Mouse (Mus musculus): Measurements from ENCODE around the gene Larp4b. TPM values are rescaled to one million over a fixed set of nuclear protein-coding genes. Genes with fewer than 3 reads are reported as not detected.
"Not testable (repeated sequence)": the region's sequence is repeated elsewhere in the genome, so short reads cannot be mapped to it uniquely, and the experiment has no call there.

Gene Larp4b
- total RNA-seq (2021), result 10 to 100 TPM; 76.3 to 81.3 TPM

DNA sequence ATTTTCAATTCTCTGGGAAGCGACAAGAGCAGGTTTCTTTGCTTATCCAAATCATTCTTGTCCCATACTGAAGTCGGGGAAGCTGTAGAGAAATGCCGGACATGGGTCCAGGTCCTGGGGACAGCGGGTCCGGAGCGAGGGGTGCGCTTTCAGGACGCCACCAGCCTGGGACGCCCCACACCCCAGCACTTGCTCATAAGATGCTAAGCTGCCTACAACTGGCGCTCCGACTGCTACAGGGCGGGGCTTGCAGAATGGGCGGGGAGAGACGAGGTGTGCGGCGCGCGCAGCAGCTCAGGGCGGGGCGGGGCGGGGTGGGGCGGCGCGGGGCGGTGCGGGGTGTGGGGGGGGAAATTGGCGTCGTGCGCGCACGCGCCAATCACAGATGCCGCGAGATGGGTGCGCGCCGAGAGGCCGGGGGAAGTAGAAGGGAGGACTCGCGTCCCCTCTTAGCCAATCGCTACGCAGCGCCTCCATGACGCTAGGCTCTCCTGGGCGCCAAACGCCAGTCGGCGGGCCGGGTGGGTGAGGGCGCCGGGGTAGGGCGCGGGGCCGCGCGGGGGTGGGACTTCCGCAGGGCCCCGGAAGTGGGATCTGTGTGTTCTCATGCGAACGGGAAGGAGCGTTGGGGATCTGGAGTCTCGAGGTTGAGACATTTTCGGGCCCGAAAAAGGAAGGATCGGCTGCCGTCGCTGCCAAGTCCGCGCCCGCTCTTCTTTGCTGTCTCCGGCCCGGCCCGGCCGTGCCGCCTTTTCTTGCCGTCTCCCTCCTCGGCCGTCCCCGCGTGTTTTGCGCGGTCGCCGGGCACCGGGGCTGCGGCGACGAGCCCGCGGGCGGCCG, at the start of gene Larp4b:
Gene Larp4b (plus strand): TSS at position 566 of the 840 bp plus-strand sequence.
- intact Hi-C loops (cut with DNase I), result loop anchor here (2.0 to 10.0 kb wide), 3 partner anchors 97 to 209 kb away; partner anchors contain the start of genes Dip2c, Gtpbp4 and Idi1

DNA sequence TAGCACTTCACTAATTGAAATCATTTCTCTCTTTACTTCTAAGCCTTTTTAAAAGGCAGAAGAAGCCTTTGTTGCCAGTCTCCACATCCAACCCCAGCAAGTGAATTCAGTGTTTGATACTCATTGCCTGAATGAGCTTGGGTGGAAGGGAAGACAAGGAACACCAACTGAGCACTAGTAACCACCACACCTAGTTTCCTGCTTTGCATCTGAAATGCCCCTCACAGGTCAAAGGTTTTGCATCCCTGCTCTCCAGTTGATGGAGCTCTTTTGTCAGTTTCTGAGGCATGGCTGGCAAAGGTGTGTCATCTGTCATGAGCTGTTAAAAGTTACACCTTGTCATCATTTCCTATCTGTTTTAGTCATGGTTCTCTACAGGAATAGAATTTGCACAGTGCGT, 49.0 kb upstream of the Larp4b start:
- DNase-seq (ENCODE audit: low spot score), result no peak
- intact Hi-C loops (cut with DNase I), result no loop called here

More for the DNA sequence above, at the start of gene Larp4b:
- DNase-seq (ENCODE audit: low spot score), result peak; percentile 96

DNA sequence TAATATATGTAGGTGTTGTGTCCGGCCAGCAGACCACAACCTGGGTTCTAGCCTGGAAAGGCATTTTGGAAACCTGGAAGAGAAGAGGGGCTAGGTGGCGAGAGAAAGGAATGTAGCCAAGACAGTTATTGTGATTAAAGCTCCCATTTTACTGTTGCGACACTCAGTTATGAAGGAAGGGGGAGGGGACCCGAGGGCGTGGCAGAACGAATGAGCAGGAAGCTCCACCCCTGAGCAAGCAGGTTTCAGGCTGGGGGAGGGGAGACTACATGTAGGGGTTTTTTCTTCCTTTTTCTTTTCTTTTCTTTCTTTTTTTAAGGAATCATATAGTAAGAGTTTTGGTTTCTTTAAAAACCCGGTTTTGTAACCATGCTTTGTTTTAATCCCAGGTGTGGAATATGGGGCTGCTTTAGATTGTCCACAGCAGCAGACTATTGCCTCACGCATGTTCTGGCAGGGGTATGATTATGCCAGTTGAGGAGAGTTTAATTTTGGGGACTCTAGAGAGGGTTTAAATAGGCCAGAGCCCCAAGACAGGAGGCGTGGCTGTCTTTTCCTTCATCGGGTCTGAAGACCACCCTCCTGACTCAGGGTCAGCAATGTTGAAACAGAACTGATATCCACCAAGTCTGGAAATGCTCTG, 41.5 kb upstream of the Larp4b start:
- intact Hi-C loops (cut with DNase I); DNase-seq (ENCODE audit: low spot score): not testable (repeated sequence)

- intact Hi-C loops (cut with DNase I), result no loop called here
- DNase-seq (ENCODE audit: low spot score), result no peak
Measured at GRCm38 (mm10) chr13:9057277-9057676, 36.4 kb upstream of the Larp4b start.

DNA sequence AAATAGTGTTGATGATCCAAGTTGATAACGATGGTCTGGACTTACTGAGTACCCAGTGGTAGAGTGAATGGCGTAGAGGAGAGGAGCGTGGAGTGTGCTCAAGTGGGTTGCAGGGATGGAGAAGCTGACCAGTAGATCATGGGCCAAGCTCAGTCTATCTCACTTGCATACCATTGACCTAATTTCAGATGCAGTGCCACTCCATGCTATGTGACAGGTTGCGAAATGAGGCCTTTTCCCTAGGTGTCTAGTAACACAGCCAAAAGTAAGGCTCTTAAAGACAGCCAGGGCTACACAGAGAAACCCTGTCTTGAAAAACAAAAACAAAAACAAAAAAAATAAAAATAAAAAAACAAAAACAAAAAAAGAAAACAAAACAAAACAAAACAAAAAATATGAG, 35.0 kb upstream of the Larp4b start:
- no peak for DNase-seq (ENCODE audit: low spot score)
- intact Hi-C loops (cut with DNase I), result no loop called here

GRCm38 (mm10) chr13:9061394-9061793, 32.3 kb upstream of the Larp4b start:
- no peak for DNase-seq (ENCODE audit: low spot score)
- intact Hi-C loops (cut with DNase I), result no loop called here

DNA sequence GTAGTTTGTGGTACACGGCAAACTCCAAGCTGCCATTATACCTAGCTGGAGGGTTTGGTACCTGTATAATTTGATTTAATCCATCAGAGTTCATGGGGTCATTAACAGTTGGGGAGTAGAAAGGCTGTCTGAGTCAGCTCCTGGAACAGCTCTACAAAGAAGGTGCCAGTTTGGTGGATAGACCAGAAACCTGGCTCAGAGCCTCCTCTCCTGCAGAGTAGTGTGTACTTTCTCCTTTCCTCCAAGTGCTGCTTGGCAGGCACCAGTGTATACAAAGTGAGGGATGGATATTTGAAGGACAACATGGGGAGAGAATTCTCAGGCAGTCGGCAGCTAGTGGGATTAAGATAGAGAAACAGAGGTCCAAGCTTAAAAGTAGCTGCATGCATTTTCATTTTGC, 29.5 kb upstream of the Larp4b start:
- intact Hi-C loops (cut with DNase I), result no loop called here
- no peak for DNase-seq (ENCODE audit: low spot score)

DNA sequence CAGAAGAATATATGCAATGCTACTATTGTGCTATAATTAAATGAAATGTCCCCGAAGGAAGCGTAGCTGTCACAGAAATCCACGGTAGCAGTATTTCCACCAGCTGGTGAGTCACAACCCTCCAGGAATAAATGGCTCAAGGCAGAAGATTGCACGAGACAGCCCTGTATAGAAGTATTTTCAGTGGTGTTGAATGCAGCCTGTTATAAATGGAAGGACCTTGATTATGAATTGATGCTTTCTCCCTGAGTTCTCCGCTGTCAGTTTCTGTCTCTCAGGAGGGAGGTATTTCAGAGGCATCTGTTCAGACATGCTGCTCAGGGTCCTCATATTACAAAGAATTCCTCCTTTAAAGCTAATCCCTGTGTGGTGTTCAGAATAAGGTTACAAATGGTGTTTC, 27.6 kb upstream of the Larp4b start:
- no peak for DNase-seq (ENCODE audit: low spot score)
- intact Hi-C loops (cut with DNase I), result no loop called here

- DNase-seq (ENCODE audit: low spot score), result no peak
- intact Hi-C loops (cut with DNase I), result no loop called here
Measured at GRCm38 (mm10) chr13:9071008-9071407, 22.7 kb upstream of the Larp4b start.

DNA sequence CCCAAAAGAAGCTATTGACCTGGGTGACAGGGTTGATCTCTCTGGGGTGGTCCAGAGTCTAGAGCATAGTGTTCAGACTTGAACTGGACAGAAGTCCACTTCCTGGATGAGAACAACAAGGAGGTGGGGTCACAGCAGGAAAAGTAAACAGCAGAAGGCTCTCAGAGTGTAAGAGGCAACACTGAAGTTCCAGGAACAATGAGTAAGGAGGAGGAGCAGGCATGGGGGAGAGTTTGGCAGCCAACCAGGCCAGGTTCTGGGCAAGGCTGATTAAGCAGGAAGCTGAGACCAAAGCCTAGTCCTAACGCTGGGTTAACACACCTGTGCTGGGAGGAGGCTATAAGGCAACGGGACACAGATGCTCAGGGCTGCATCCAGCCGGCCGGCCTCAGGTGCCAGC, 19.9 kb upstream of the Larp4b start:
- no peak for DNase-seq (ENCODE audit: low spot score)
- intact Hi-C loops (cut with DNase I), result no loop called here

- DNase-seq (ENCODE audit: low spot score), result no peak
- intact Hi-C loops (cut with DNase I), result no loop called here
Measured at GRCm38 (mm10) chr13:9075825-9076592, 17.7 kb upstream of the Larp4b start.

DNA sequence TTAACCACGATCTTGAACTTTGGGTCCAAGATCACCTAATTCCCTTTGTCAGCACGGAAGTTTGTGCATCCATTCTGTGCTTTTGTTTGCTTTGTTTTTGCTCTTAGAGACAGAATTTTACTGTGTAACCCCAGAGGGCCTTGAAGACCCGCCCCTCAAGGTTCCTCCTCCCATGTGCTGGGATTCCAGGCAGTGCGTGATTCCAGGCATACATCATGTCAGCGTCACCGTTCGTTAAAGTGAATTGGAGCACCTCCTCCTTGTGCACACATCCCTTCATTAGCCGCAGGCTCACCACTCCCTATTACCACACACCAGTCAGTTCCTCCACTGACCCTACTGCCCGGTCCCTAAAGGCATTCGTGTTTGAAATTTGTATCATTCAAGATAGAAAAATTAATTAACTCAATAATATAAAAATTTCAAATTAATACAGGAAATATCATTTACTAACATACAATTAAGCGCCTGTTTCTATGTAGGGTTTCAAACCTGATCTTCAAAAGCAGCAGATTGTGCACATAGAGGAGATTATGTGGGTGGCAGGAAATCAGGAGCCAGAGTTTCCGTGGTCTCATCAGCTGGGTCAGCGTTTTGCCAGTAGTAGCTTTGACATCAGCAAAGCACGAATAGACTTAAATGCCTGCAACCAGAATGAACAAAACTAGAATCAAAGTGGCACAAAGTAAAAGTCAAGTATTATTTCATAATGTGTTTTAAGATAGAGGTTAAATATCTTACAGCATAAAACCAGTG, 11.4 kb upstream of the Larp4b start:
- no peak for DNase-seq (ENCODE audit: low spot score)
- intact Hi-C loops (cut with DNase I), result no loop called here

DNA sequence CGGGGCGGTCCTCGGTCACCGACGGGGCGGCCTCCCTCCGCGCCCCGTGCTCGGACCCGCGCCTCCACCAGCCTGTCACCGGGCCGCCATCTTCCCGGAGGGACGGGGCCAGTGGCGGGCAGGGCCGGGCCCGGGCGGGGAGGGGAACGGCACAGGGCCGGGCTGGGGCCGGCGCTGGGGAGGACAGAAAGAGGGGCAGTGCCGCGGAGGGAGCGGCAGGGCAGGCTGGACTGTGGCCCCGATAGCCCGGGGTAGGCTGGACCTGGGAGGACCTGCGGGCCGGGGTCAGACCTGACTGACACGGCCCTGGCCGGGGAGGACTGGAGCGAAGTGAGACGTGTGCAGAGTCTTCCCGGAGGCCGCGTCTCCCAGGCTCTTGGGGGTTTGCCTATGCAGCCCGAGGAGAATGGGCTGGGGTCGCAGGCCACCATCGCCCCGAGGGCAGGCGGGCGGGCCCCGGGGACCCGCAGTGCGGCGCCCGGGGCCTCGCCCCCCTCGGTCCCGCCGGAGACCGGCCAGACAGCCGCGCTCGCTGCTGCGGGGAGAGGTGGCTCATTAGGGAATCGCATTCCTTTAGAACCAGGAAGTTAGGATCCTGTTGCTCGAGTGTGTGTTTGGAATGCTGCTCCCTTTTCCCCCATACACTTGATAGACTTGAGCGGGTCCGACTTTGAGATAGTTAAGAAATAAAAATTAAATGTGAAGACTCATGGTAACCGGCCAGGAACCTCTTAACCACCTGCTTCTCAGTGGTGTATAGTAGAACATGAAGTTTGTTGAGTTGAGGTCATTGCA, 702 bp downstream of the Larp4b start:
- intact Hi-C loops (cut with DNase I), result loop anchor here (2.0 to 10.0 kb wide), 3 partner anchors 98 to 210 kb away; partner anchors contain the start of genes Dip2c, Gtpbp4 and Idi1
- DNase-seq (ENCODE audit: low spot score), result peak; percentile 10

GRCm38 (mm10) chr13:9099289-9099688, 5.6 kb downstream of the Larp4b start:
- intact Hi-C loops (cut with DNase I), result loop anchor here (10.0 kb wide), 2 partner anchors 176 to 214 kb away; partner anchors contain the start of genes Dip2c and Idi1
- DNase-seq (ENCODE audit: low spot score), result no peak

- intact Hi-C loops (cut with DNase I), result no loop called here
- DNase-seq (ENCODE audit: low spot score), result no peak
Measured at GRCm38 (mm10) chr13:9100517-9100916, 6.8 kb downstream of the Larp4b start.

GRCm38 (mm10) chr13:9106246-9106645, 12.6 kb downstream of the Larp4b start:
- intact Hi-C loops (cut with DNase I), result no loop called here
- DNase-seq (ENCODE audit: low spot score), result no peak

- intact Hi-C loops (cut with DNase I), result no loop called here
- DNase-seq (ENCODE audit: low spot score), result no peak
Measured at GRCm38 (mm10) chr13:9106992-9107858, 13.5 kb downstream of the Larp4b start.

- intact Hi-C loops (cut with DNase I), result no loop called here
- DNase-seq (ENCODE audit: low spot score), result no peak
Measured at GRCm38 (mm10) chr13:9113735-9114134, 20.1 kb downstream of the Larp4b start.

All from heart, postnatal 25 days (tissue).